Mouse (Mus musculus) left cerebral cortex, adult 2 months (tissue): Measurements from ENCODE around the gene Kif23. TPM values are rescaled to one million over a fixed set of nuclear protein-coding genes. Genes with fewer than 3 reads are reported as not detected.

Experiments
- DNase-seq, 2 experiments: peaks; one replicate each; pipeline ENCODE4 v3.0.0; 2021 to 2022; ENCODE audit warnings: low spot score in 2 of 2, mixed read lengths in 1 of 2; ENCODE audit errors: extremely low spot score in 1 of 2
- H3K27ac ChIP-seq: fragments of 200-600 bp; 2 replicates; pipeline ENCODE4 v1.8.1; 2022
- H3K4me3 ChIP-seq: fragments of 200-600 bp; 2 replicates; pipeline ENCODE4 v1.8.1; 2022
- CTCF ChIP-seq: fragments of 200-600 bp; IDR thresholded peaks from 2 replicates; pipeline ENCODE4 v1.8.1; 2022; ENCODE audit warnings: antibody characterized with exemption, mild to moderate bottlenecking, moderate library complexity
- intact Hi-C: fragments of 180-260 bp; cut with DNase I; formaldehyde crosslinking; loops from one replicate; pipeline ENCODE4 v1.15.1; 2025
- total RNA-seq, 2 experiments: library from RNA; stranded (reverse); gene quantifications; 2 replicates each; pipeline ENCODE4 v1.2.3; 2021

The Kif23 gene
- total RNA-seq, 2 experiments from 2014 or later, result 2.6 to 4.7 TPM

DNA sequence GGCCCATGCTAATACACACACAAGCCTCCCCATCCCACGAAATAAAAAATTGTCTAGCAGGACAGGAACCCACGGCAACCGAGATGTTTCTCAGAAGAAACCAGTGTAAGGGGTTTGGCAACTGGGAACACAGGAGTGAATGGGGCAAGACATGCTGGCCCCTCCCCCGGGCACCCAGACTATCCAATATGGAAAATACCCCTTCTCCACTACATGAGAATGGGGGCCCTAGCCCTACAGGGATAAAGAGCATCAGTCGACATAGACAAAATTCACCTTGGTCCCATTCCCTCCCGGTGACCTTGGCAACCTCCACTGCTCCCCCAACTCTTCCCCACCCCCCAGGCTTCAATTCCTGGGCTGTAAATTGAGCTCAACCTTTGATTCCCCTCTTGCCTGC lies 74.7 kb downstream of the Kif23 start:
- DNase-seq, result no peak
- Histone ChIP-seq H3K4me3 (no peak overlapping the region), H3K27ac (no peak overlapping the region)
- TF ChIP-seq CTCF, result no peak
- intact Hi-C loops, result no loop called here

DNA sequence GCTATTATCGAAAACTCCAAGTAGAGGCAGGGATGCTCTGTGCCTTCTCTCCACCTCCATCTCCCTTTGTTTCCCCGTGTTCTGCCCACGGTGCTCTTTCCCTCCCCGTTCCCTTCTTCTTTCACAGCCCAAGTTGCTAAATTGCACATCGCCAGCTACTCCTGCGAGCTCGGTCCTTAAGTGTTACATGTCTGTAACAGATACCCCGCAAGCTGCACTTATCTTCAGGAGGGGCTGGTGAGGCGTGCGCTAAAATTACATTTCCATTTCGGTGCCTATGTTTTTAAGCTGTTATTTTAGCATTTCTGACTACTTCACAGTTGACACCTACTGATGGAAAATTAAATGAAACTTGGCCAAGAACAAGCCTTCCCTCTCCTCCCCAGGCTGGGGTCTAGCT lies 78.9 kb downstream of the Kif23 start:
- DNase-seq, result peak; percentile 28 to 31
- Histone ChIP-seq H3K27ac (no peak overlapping the region), H3K4me3 (no peak overlapping the region)
- intact Hi-C loops, result no loop called here
- TF ChIP-seq CTCF, result no peak

Other genes starting within 250 kb of the Kif23 start
- 1,000 to 10,000 TPM; 1,334 to 1,440 TPM for gene Rplp1, start 32.2 kb downstream of the Kif23 start, total RNA-seq
- gene Paqr5, start 80.1 kb upstream of the Kif23 start, total RNA-seq, result 1 to 10 TPM; 3.6 to 4.1 TPM
- 10 to 100 TPM; 31.5 to 33.9 TPM for gene Glce, start 175.9 kb upstream of the Kif23 start, total RNA-seq